Mouse (Mus musculus) adrenal gland, adult (tissue): ENCODE measurements at regions not wholly inside any gene's neighbourhood (a gene's known extent, or its start where the extent isn't known, plus 50 kb on each side); places are given as distances from the start of the nearest gene placed in this dataset.
A peak's percentile ranks its signal among the peaks of the same experiment; 100 is the strongest.
"Not testable (repeated sequence)": the region's sequence is repeated elsewhere in the genome, so short reads cannot be mapped to it uniquely, and the experiment has no call there.

Source experiments
- DNase-seq, 2 experiments: peaks; one replicate each; pipeline ENCODE4 v3.0.0; 2022 to 2023; ENCODE audit warnings: low spot score in 1 of 2; ENCODE audit not compliant: inconsistent age in 2 of 2

DNA sequence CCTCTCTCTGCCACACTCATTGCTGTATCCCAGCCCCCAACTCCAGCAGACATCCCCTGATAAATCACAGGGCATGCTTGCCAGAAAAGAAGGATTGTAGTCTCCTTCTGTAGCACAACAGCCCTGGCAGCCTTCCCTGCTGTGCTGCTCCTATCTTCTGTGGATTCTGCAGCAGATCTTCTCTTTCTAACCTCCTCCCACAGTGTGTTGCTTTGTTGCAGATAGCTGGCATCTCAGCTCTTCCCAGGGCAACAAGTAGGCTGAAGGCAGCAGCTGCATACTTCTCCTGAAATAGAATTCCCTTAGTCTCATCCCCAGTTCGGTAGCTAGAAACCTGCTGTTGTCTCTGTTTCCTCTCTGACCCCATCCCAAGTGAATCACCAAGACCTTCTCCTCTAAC lies 77.7 kb downstream of the Amer1 start:
- no peak for DNase-seq

- DNase-seq = not testable (repeated sequence)
Observed at GRCm38 (mm10) chrX:95365326-95365725, 79.3 kb downstream of the Amer1 start.

DNA sequence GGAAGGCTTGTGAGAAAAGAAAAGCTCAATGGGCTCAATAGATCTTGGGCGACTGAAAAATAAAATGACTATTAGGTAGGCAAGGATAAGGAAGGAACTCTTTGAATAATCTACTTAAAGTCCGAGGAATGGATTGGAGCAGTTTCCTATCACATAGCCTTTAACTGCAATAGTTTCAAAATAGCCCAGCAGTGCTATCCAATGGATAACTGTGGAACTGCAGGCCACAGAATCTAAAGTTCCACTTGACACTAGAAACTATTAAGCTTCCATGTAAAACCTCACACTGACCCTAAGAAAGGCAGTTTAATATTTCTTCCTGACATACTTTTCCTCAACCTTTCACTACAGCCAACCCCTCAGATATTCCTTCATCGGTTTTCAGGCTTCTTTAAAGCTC lies 85.6 kb downstream of the Amer1 start:
- DNase-seq = peak; percentile 2 to 54
